Mouse (Mus musculus) neutrophil, adult 5-6 weeks (primary cell): Measurements from ENCODE around the gene Slc39a7. TPM values are rescaled to one million over a fixed set of nuclear protein-coding genes. Genes with fewer than 3 reads are reported as not detected.

ENCODE experiments used
- total RNA-seq: library from RNA; stranded (forward); fragments of 200-1000 nt; gene quantifications from 2 replicates; pipeline ENCODE4 v1.2.3, GENCODE M21; 2017

The Slc39a7 gene
- total RNA-seq, 1 experiment from 2014 or later, result 65.5 TPM

Other genes starting within 250 kb of the Slc39a7 start
- gene Angptl4, start 249.9 kb downstream of the Slc39a7 start, total RNA-seq, result 2.3 TPM in 1 of 2 replicates, not detected in the other
- gene Kank3, start 221.2 kb downstream of the Slc39a7 start, total RNA-seq, result 3.1 and 4.0 TPM in 2 replicates
- gene Rps28, start 207.1 kb downstream of the Slc39a7 start, total RNA-seq, result 701 and 811 TPM in 2 replicates
- gene Ndufa7, start 207.1 kb downstream of the Slc39a7 start, total RNA-seq, result 138 and 155 TPM in 2 replicates
- gene Cd320, start 188.6 kb downstream of the Slc39a7 start, total RNA-seq, result 1.6 and 2.9 TPM in 2 replicates
- gene Gm7029, start 157.8 kb downstream of the Slc39a7 start, total RNA-seq, result not detected in 2 replicates
- gene Kifc1, start 141.0 kb downstream of the Slc39a7 start, total RNA-seq, result 0.86 and 3.0 TPM in 2 replicates
- 0.93 TPM in 1 of 2 replicates, not detected in the other for gene Platr17, start 126.5 kb downstream of the Slc39a7 start, total RNA-seq
- gene Daxx, start 122.3 kb downstream of the Slc39a7 start, total RNA-seq, result 74.4 and 81.8 TPM in 2 replicates
- 198 and 225 TPM in 2 replicates for gene Tapbp, start 115.8 kb downstream of the Slc39a7 start, total RNA-seq
- 39.3 and 41.3 TPM in 2 replicates for gene Zbtb22, start 115.8 kb downstream of the Slc39a7 start, total RNA-seq
- 146 and 180 TPM in 2 replicates for gene Rgl2, start 102.1 kb downstream of the Slc39a7 start, total RNA-seq
- 63.5 and 71.6 TPM in 2 replicates for gene Pfdn6, start 91.3 kb downstream of the Slc39a7 start, total RNA-seq
- gene Wdr46, start 91.0 kb downstream of the Slc39a7 start, total RNA-seq, result 16.1 and 24.2 TPM in 2 replicates
- gene B3galt4, start 80.2 kb downstream of the Slc39a7 start, total RNA-seq, result 7.1 and 7.7 TPM in 2 replicates
- 31.5 and 40.8 TPM in 2 replicates for gene Vps52, start 75.9 kb downstream of the Slc39a7 start, total RNA-seq
- 780 and 810 TPM in 2 replicates for gene Rps18, start 75.7 kb downstream of the Slc39a7 start, total RNA-seq
- gene H2-K1, start 31.3 kb downstream of the Slc39a7 start, total RNA-seq, result 1,803 and 2,030 TPM in 2 replicates
- 14.8 and 24.3 TPM in 2 replicates for gene Ring1, start 7.0 kb downstream of the Slc39a7 start, total RNA-seq
- 89.7 and 114 TPM in 2 replicates for gene H2-Ke6, start 3.6 kb downstream of the Slc39a7 start, total RNA-seq
- gene Rxrb, start 130 bp upstream of the Slc39a7 start, total RNA-seq, result 65.3 and 70.2 TPM in 2 replicates
- gene Col11a2, start 7.8 kb upstream of the Slc39a7 start, total RNA-seq, result 10.4 and 13.0 TPM in 2 replicates
- 119 and 138 TPM in 2 replicates for gene H2-Oa, start 60.7 kb upstream of the Slc39a7 start, total RNA-seq
- gene H2-DMa, start 87.9 kb upstream of the Slc39a7 start, total RNA-seq, result 221 and 234 TPM in 2 replicates
- 714 and 721 TPM in 2 replicates for gene Brd2, start 91.0 kb upstream of the Slc39a7 start, total RNA-seq
- gene H2-DMb2, start 111.6 kb upstream of the Slc39a7 start, total RNA-seq, result 699 and 729 TPM in 2 replicates
- gene H2-DMb1, start 121.4 kb upstream of the Slc39a7 start, total RNA-seq, result 278 and 300 TPM in 2 replicates
- gene Tap1, start 155.9 kb upstream of the Slc39a7 start, total RNA-seq, result 221 and 235 TPM in 2 replicates
- 132 and 176 TPM in 2 replicates for gene Psmb9, start 156.1 kb upstream of the Slc39a7 start, total RNA-seq
- 312 and 336 TPM in 2 replicates for gene Psmb8, start 166.0 kb upstream of the Slc39a7 start, total RNA-seq
- gene Tap2, start 171.8 kb upstream of the Slc39a7 start, total RNA-seq, result 108 and 112 TPM in 2 replicates
- 965 and 1,002 TPM in 2 replicates for gene H2-Ob, start 207.2 kb upstream of the Slc39a7 start, total RNA-seq
- gene H2-Ab1, start 226.0 kb upstream of the Slc39a7 start, total RNA-seq, result 2,894 and 2,999 TPM in 2 replicates